Mouse (Mus musculus): ENCODE measurements around the gene Tex44. TPM values are rescaled to one million over a fixed set of nuclear protein-coding genes. Genes with fewer than 3 reads are reported as not detected.
"Not testable (repeated sequence)": the region's sequence is repeated elsewhere in the genome, so short reads cannot be mapped to it uniquely, and the experiment has no call there.

Gene Tex44
- polyA plus RNA-seq, 1 experiment = not detected

DNA sequence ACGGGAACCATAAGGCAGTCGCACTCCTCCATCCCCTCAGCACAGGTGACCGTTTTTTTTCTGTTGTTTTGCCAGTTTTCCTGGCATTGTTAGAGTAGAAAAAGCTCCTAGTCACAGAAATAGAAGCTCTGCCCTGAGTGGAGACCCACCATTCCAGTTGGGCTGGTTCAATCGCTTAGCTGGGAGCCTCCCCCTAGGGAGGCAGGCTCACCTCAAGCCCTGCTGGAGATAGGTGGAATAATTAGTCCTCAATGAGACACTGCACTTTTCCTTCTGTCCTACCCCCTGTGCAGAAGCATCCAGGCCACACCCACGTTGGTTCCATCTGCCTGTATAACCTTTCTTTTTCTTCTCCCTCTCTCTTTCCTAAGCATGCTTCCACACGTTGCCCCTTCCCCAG, 23.8 kb downstream of the Tex44 start:
- H3K27me3 ChIP-seq (ENCODE audit: control insufficient read depth) = no peaks in the 10 kb centered on the region
- no peak overlapping the region for H3K4me3 ChIP-seq (replicated peaks)
- peaks cover 9% of the 10 kb centered on the region for H3K4me1 ChIP-seq (ENCODE audit: control insufficient read depth)
- H3K36me3 ChIP-seq (ENCODE audit: control insufficient read depth) = no peaks in the 10 kb centered on the region
- TF ChIP-seq GATA1 (IDR thresholded peaks at IDR 0.05; ENCODE audit: low read length) = no peak
- H3K9me3 ChIP-seq (ENCODE audit: control insufficient read depth, low read length) = no peaks in the 10 kb centered on the region

DNA sequence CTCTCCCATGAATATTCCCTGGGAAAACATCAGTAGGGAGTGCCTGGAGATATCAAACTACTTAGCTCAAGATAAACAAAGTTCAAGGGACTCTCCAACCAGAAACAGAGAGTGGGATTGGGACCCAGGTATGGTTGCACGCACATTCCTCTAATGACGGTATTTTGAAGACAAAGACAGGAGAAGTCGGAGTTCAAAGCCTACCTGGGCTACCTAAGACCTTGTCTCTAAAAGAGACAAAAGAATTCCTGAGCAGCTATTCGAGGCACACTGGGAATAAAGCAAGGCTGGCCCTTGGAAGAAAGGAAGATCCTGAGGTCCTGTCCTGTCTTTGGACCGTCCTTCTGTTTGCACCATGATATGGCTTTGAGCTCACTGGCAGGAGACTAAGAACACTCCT, 26.6 kb downstream of the Tex44 start:
- Histone ChIP-seq H3K36me3 (ENCODE audit: control insufficient read depth) (no peaks in the 10 kb centered on the region), H3K4me1 (ENCODE audit: control insufficient read depth) (peaks cover 9% of the 10 kb centered on the region), H3K4me3 (replicated peaks) (no peak overlapping the region), H3K9me3 (ENCODE audit: control insufficient read depth, low read length) (no peaks in the 10 kb centered on the region), H3K27me3 (ENCODE audit: control insufficient read depth) (no peaks in the 10 kb centered on the region)
- TF ChIP-seq TAL1 (IDR thresholded peaks at IDR 0.05; ENCODE audit: low read length) = no peak
- TF ChIP-seq GATA1 (IDR thresholded peaks at IDR 0.05; ENCODE audit: low read length) = no peak

DNA sequence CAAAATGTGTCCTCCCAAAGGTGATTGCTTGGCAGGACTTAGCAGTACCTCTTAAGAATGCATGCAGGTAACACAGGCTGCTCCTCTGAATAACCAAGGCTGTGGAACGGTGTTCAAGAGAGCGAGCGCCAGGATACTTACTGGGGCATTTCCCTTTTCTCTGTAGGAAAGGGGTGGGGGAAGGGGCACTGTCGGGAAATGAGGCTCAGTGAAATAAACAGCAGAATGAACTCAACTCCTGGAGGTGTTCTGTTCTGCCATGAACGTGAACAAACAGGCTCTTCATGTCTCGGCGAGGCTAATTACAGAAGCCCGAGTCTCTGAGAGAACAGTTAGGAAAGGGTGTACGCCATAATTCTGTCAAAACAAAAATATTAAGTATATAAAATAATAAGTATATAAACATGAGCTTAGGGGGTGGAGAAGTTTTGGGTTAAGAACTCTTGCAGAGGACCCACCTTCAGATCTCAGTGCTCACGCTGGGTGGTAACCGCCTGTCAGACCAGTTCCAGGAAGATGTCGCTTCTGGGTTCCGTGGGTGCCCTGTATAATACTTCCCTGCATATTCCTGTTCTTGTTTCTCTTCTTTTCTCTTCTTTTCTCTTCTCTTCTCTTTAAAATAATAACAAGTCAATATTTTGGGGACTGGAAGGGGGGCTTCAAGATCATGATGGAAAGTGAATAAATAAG, 30.9 kb downstream of the Tex44 start:
- Histone ChIP-seq H3K4me3 (replicated peaks) (no peak overlapping the region), H3K36me3 (ENCODE audit: control insufficient read depth) (no peaks in the 10 kb centered on the region), H3K4me1 (ENCODE audit: control insufficient read depth) (peaks cover 3% of the 10 kb centered on the region; the same call in 1 of the 2 replicates), H3K27me3 (ENCODE audit: control insufficient read depth) (no peaks in the 10 kb centered on the region), H3K9me3 (ENCODE audit: control insufficient read depth, low read length) (no peaks in the 10 kb centered on the region)
- TF ChIP-seq TAL1 (IDR thresholded peaks at IDR 0.05; ENCODE audit: low read length) = no peak
- TF ChIP-seq GATA1 (IDR thresholded peaks at IDR 0.05; ENCODE audit: low read length) = no peak

DNA sequence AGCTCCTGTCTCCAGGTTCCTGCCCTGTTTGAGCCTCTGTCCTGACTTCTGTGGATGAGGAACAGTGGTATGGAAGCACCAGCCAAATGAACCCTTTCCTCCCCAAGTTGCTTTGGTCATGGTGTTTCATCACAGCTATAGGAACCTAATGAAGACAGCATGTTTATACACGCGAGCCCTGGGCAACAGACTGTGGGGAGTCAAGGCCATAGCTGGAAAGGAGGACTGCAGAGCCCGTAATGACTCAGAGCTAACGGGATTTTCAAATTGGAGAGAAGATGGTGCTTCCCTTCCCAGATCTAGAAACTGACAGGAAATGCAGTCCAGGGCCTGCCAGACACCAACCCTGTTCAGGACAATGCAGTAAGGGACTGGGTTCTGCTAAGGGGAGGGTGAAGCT, 33.2 kb downstream of the Tex44 start:
- Histone ChIP-seq H3K9me3 (ENCODE audit: control insufficient read depth, low read length) (no peaks in the 10 kb centered on the region), H3K27me3 (ENCODE audit: control insufficient read depth) (no peaks in the 10 kb centered on the region), H3K4me3 (replicated peaks) (no peak overlapping the region), H3K36me3 (ENCODE audit: control insufficient read depth) (no peaks in the 10 kb centered on the region), H3K4me1 (ENCODE audit: control insufficient read depth) (peaks cover 3% of the 10 kb centered on the region; the same call in 1 of the 2 replicates)
- TF ChIP-seq TAL1 (IDR thresholded peaks at IDR 0.05; ENCODE audit: low read length) = no peak
- TF ChIP-seq GATA1 (IDR thresholded peaks at IDR 0.05; ENCODE audit: low read length) = no peak

DNA sequence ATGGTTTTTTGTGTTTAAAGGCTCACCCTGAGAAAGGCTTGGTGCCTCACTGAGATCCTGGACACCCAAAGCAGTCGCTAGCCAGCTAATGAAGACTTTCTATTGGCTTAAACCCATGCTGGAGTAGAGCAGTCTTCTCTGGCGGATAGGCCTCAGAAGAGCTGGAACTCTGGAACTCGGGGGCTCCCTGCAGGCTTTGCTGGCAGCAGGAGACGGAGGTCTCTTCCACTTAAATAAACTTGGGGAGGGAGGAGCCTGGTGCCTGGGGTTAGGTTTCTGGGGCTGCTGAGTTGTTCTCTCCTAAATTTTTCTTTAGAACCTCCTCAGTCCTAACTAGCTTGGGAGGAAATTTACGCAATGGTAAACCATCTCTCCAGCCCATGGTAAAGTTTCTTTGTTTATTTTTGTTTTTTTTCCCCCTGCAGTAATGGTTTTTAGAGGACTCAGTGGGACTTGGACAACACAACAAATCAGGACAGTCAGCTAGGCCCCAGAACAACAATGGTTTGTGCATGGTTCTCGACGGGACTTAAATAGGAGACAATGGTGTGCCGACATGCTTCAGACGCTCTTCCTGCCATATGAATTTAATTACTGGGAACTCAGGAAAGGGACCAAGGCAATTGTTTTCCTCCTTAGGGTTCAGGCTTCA, 38.2 kb downstream of the Tex44 start:
- H3K4me1 ChIP-seq (ENCODE audit: control insufficient read depth) = peaks cover 3% of the 10 kb centered on the region
- no peaks in the 10 kb centered on the region for H3K27me3 ChIP-seq (ENCODE audit: control insufficient read depth)
- no peaks in the 10 kb centered on the region for H3K36me3 ChIP-seq (ENCODE audit: control insufficient read depth)
- no peak for TF ChIP-seq GATA1 (IDR thresholded peaks at IDR 0.05; ENCODE audit: low read length)
- TF ChIP-seq TAL1 (IDR thresholded peaks at IDR 0.05; ENCODE audit: low read length) = no peak
- H3K9me3 ChIP-seq (ENCODE audit: control insufficient read depth, low read length) = no peaks in the 10 kb centered on the region
- no peak overlapping the region for H3K4me3 ChIP-seq (replicated peaks)

DNA sequence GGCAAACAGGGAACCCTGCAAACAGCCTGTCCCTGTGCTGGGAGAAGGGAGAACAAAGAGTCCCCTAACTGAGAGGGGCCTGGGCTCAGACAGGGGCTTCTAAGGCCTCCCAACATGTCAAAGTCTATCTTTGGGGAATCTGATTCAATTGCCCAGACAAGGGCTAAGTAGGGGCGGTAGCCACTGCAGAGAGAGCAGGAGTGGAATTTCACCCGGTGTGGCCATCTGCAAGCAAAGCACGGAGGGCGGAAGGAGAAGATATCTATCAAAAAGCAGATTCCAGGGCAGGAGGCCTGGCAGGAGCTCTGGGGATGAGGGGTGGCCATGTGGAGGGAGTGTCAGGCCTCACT, 38.7 kb downstream of the Tex44 start:
- no peaks in the 10 kb centered on the region for H3K27me3 ChIP-seq (ENCODE audit: control insufficient read depth)
- H3K4me3 ChIP-seq (replicated peaks) = no peak overlapping the region
- H3K36me3 ChIP-seq (ENCODE audit: control insufficient read depth) = no peaks in the 10 kb centered on the region
- TF ChIP-seq TAL1 (IDR thresholded peaks at IDR 0.05; ENCODE audit: low read length) = no peak
- TF ChIP-seq GATA1 (IDR thresholded peaks at IDR 0.05; ENCODE audit: low read length) = no peak
- H3K4me1 ChIP-seq (ENCODE audit: control insufficient read depth) = peaks cover 3% of the 10 kb centered on the region
- no peaks in the 10 kb centered on the region for H3K9me3 ChIP-seq (ENCODE audit: control insufficient read depth, low read length)

DNA sequence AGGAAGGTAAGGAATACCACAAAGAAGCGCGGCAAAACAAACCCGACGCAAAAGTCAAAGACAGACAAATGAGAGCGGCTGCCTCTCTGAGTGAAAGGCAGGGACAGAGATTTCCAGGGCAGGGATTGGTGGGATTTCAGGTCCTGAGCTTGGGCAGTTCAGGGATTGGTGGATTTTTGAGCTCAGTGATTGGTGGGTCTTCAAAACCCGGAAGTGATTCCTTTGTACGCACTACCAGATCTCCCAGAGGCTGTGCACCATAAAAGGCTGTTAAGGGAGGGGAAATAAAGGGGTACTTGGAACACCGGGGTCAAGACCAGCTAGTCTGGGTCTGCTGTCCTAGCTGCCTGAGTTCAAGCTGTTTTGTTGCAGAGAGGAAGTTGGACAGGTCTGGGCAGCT, 41.3 kb downstream of the Tex44 start:
- TF ChIP-seq GATA1 (IDR thresholded peaks at IDR 0.05; ENCODE audit: low read length) (no peak), TAL1 (IDR thresholded peaks at IDR 0.05; ENCODE audit: low read length) (no peak)
- Histone ChIP-seq H3K27me3 (ENCODE audit: control insufficient read depth) (no peaks in the 10 kb centered on the region), H3K9me3 (ENCODE audit: control insufficient read depth, low read length) (no peaks in the 10 kb centered on the region), H3K4me3 (replicated peaks) (no peak overlapping the region), H3K4me1 (ENCODE audit: control insufficient read depth) (peaks cover 28% of the 10 kb centered on the region), H3K36me3 (ENCODE audit: control insufficient read depth) (no peaks in the 10 kb centered on the region)

DNA sequence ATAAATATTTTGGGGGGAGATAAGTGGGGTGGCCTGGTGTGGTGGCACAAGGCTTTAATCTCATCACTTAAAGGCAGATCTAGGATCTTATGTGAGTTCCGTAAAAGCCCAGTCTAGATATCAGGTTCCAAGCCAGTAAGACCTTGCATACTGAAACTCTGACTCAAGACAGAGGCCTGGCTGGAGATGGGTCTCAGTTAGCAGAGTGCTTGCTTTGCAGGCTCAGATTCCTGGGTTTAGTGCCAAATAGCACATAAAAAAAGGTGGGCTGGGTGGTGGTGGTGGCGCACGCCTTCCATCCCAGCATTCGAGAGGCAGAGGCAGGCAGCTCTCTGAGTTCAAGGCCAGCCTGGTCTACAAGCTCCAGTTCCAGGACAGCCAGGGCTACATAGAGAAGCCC, 43.7 kb downstream of the Tex44 start:
- TF ChIP-seq GATA1 (IDR thresholded peaks at IDR 0.05; ENCODE audit: low read length) (no peak), TAL1 (IDR thresholded peaks at IDR 0.05; ENCODE audit: low read length) (no peak)
- H3K27me3 ChIP-seq (ENCODE audit: control insufficient read depth) = no peaks in the 10 kb centered on the region
- H3K4me1 ChIP-seq (ENCODE audit: control insufficient read depth) = peaks cover 40% of the 10 kb centered on the region
- no peaks in the 10 kb centered on the region for H3K9me3 ChIP-seq (ENCODE audit: control insufficient read depth, low read length)
- no peaks in the 10 kb centered on the region for H3K36me3 ChIP-seq (ENCODE audit: control insufficient read depth)
- H3K4me3 ChIP-seq (replicated peaks) = no peak overlapping the region

DNA sequence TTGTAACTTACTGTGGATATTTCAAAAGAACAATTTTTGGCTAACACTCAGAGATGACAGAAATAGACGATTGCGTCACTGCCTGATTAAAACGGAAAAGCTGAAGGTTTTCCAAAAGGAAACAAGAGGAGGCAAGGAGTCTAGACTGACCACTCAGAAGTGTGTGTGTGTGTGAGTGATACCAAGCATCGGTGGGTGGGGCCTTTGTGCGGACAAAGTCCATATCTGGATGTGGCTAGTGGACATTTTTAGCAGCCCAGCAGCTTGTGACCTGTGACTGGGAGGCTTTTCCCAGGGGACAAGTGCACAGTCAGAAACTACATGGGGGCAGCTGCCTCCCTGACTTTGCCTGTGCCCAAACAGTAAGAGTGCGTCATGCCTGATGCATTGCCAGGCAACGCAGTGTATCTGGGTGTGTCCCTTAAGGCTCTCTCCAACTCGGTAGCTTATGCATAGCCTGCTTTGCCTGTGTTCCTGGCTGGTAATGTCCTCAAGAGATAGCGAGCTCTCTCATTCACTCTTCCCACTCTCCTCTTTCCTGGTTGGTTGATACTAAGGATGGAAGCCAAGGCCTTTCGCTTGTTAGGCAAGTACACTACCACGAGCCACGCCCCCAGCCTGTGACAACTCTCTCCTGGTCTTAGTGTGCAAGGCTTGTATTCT, 44.5 kb downstream of the Tex44 start:
- no peaks in the 10 kb centered on the region for H3K36me3 ChIP-seq (ENCODE audit: control insufficient read depth)
- no peaks in the 10 kb centered on the region for H3K27me3 ChIP-seq (ENCODE audit: control insufficient read depth)
- no peaks in the 10 kb centered on the region for H3K9me3 ChIP-seq (ENCODE audit: control insufficient read depth, low read length)
- H3K4me3 ChIP-seq (replicated peaks) = no peak overlapping the region
- TF ChIP-seq TAL1 (IDR thresholded peaks at IDR 0.05; ENCODE audit: low read length) (no peak), GATA1 (IDR thresholded peaks at IDR 0.05; ENCODE audit: low read length) (no peak)
- peaks cover 42% of the 10 kb centered on the region for H3K4me1 ChIP-seq (ENCODE audit: control insufficient read depth)

DNA sequence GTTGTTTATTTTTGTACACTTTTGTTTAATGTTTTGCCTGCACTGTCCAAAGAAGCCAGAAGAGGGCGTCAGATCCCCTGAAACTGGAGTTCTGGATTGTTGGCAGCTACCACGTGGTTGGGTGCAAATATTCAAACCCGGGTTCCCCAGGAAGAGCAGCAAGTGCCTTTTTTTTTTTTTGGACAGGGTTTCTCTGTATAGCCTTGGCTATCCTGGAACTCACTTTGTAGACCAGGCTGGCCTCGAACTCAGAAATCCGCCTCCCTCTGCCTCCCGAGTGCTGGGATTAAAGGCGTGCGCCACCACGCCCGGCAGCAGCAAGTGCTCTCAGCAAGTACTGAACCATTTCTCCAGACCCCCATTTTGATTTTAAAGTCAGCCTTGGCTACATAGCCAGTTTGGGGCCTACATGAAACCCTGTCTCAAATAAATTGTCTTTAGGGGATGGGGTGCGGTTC, 45.4 kb downstream of the Tex44 start:
- Histone ChIP-seq H3K4me3 (replicated peaks) (peak overlapping the region; percentile 59), H3K4me1 (ENCODE audit: control insufficient read depth) (peaks cover 46% of the 10 kb centered on the region)
- not testable (repeated sequence) for H3K27me3 ChIP-seq (ENCODE audit: control insufficient read depth); H3K9me3 ChIP-seq (ENCODE audit: control insufficient read depth, low read length); H3K36me3 ChIP-seq (ENCODE audit: control insufficient read depth)

Measured in erythroblast, embryonic 14.5 days (primary cell).